Mouse (Mus musculus) stomach, embryonic 14.5 days (tissue): Measurements from ENCODE around the gene Mybph. TPM values are rescaled to one million over a fixed set of nuclear protein-coding genes. Genes with fewer than 3 reads are reported as not detected.

Source experiments
- ATAC-seq: fragments of 200-750 bp; cut with Nextera tagmentation; 2 replicates; pipeline ENCODE4 v1.8.0; 2017; ENCODE audit warnings: low read depth, moderate TSS enrichment; ENCODE audit not compliant: insufficient number of reproducible peaks, insufficient read depth, low FRiP score
- H3K27ac ChIP-seq: fragments of 300-500 bp; sonication (generic); 2 replicates; pipeline ENCODE4 v1.5.1; 2014; ENCODE audit warnings: mild to moderate bottlenecking, low read length, moderate library complexity, mixed read lengths
- H3K27me3 ChIP-seq: fragments of 300-500 bp; sonication (generic); 2 replicates; pipeline ENCODE4 v1.6.1; 2014; ENCODE audit warnings: low read length, control low read depth, mixed read lengths; ENCODE audit not compliant: control insufficient read depth, insufficient read depth
- H3K36me3 ChIP-seq: fragments of 300-500 bp; sonication (generic); 2 replicates; pipeline ENCODE4 v1.6.1; 2014; ENCODE audit warnings: mild to moderate bottlenecking, control low read depth, low read length, moderate library complexity, mixed read lengths; ENCODE audit not compliant: control insufficient read depth, insufficient read depth
- H3K4me1 ChIP-seq: fragments of 300-500 bp; sonication (generic); 2 replicates; pipeline ENCODE4 v1.6.1; 2014; ENCODE audit warnings: low read length, control low read depth, mixed read lengths; ENCODE audit not compliant: control insufficient read depth, insufficient read depth
- H3K4me2 ChIP-seq: fragments of 300-500 bp; sonication (generic); replicated peaks from 2 replicates; pipeline ENCODE4 v1.6.1; 2014; ENCODE audit warnings: low read depth, low read length, control low read depth
- H3K4me3 ChIP-seq: fragments of 300-500 bp; sonication (generic); 2 replicates; pipeline ENCODE4 v1.5.1; 2014; ENCODE audit warnings: low read depth, low read length, control low read depth
- H3K9ac ChIP-seq: fragments of 300-500 bp; sonication (generic); replicated peaks from 2 replicates; pipeline ENCODE4 v1.6.1; 2014; ENCODE audit warnings: low read depth, mild to moderate bottlenecking, control low read depth, low read length, moderate library complexity, mixed read lengths
- H3K9me3 ChIP-seq: fragments of 300-500 bp; sonication (generic); 2 replicates; pipeline ENCODE4 v1.6.1; 2016; ENCODE audit warnings: low read depth, low read length, control low read depth; ENCODE audit not compliant: control insufficient read depth
- WGBS: fragments of 180-500 bp; shearing (Covaris S2); extraction: QIAGEN DNeasy Blood & Tissue Kit; methylation state at CpG from one replicate; pipeline ENCODE4 v1.1.7; 2014; 5-methylcytosine and 5-hydroxymethylcytosine counted together
- polyA plus RNA-seq: library from polyadenylated mRNA; unstranded; fragments of >200 nt; fragmentation: Nextera tagmentation; extraction: Ambion mirVana; gene quantifications from 2 replicates; pipeline ENCODE4 v1.2.1, GENCODE M21; 2014

The Mybph gene
- polyA plus RNA-seq, 1 experiment from 2014 or later = not detected

DNA sequence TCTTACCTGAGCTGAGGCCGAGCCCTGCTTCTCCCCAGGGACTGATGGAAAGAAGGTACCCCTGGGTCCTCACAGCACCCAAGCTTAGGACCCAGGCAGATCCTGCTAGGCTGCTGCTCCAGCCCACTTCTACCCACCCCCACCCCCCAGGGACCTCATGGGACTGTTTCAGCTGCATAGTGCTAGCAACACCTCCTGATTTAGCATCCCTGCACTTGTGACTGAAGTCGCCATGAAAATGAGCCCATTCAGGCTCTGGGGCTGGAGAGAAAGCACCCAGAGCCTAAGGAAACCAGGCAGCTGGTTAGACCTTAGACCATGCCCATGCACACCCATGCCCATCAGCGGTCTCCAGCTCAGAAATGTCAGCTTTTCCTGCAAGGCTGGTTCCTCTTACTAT is 24.7 kb downstream of the Mybph start:
- peaks cover 4% of the 10 kb centered on the region; the same call in 1 of the 2 replicates for H3K4me1 ChIP-seq
- H3K27ac ChIP-seq = no peak overlapping the region
- no peaks in the 10 kb centered on the region for H3K9me3 ChIP-seq
- H3K9ac ChIP-seq = no peak overlapping the region
- H3K4me2 ChIP-seq = no peak overlapping the region
- 73% methylated on average over 3 of the region's 3 CpGs for WGBS
- no peaks in the 10 kb centered on the region for H3K27me3 ChIP-seq
- no peak for ATAC-seq
- H3K36me3 ChIP-seq = no peaks in the 10 kb centered on the region
- H3K4me3 ChIP-seq = no peak overlapping the region

- 85% methylated on average over 5 of the region's 5 CpGs for WGBS
- H3K4me2 ChIP-seq = no peak overlapping the region
- ATAC-seq = no peak
Measured at GRCm38 (mm10) chr1:134219608-134220007, 26.4 kb downstream of the Mybph start.

DNA sequence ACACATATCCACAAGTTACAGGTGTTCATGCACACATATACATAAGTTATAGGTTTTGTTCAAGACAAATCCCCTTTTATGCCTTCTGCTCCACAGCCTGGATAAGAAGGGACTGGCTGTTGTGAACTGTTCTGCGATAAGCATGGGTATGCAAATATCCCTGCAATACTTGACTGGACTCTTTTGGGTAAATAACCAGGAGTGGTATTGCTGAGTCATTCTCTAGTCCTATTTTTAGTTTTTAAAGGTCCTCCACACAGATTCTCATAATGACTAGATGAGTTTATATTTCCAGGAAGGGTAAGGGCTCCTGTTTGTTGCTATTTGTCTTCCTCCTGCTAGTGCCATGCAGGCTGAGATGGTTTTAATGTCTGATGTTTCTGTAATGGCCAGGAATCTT is 27.9 kb downstream of the Mybph start:
- 67% methylated on average over 1 of the region's 1 CpGs for WGBS
- no peaks in the 10 kb centered on the region for H3K9me3 ChIP-seq
- ATAC-seq = no peak
- no peaks in the 10 kb centered on the region for H3K36me3 ChIP-seq
- peaks cover 4% of the 10 kb centered on the region; the same call in 1 of the 2 replicates for H3K4me1 ChIP-seq
- H3K4me3 ChIP-seq = no peak overlapping the region
- no peak overlapping the region for H3K4me2 ChIP-seq
- no peak overlapping the region for H3K9ac ChIP-seq
- H3K27me3 ChIP-seq = no peaks in the 10 kb centered on the region
- H3K27ac ChIP-seq = no peak overlapping the region

More at GRCm38 (mm10) chr1:134219608-134220007, 26.4 kb downstream of the Mybph start:
- H3K36me3 ChIP-seq = no peaks in the 10 kb centered on the region
- H3K4me3 ChIP-seq = no peak overlapping the region
- no peak overlapping the region for H3K9ac ChIP-seq
- no peak overlapping the region for H3K27ac ChIP-seq
- H3K4me1 ChIP-seq = peaks cover 4% of the 10 kb centered on the region; the same call in 1 of the 2 replicates
- no peaks in the 10 kb centered on the region for H3K9me3 ChIP-seq
- H3K27me3 ChIP-seq = no peaks in the 10 kb centered on the region

- H3K36me3 ChIP-seq = no peaks in the 10 kb centered on the region
- no peak overlapping the region for H3K4me2 ChIP-seq
- H3K4me1 ChIP-seq = no peaks in the 10 kb centered on the region
- no peaks in the 10 kb centered on the region for H3K27me3 ChIP-seq
- no peak for ATAC-seq
- no peak overlapping the region for H3K4me3 ChIP-seq
- H3K9ac ChIP-seq = no peak overlapping the region
- H3K9me3 ChIP-seq = no peaks in the 10 kb centered on the region
- H3K27ac ChIP-seq = no peak overlapping the region
- WGBS = 51% methylated on average over 8 of the region's 8 CpGs
Measured at GRCm38 (mm10) chr1:134222122-134223055, 29.1 kb downstream of the Mybph start.

DNA sequence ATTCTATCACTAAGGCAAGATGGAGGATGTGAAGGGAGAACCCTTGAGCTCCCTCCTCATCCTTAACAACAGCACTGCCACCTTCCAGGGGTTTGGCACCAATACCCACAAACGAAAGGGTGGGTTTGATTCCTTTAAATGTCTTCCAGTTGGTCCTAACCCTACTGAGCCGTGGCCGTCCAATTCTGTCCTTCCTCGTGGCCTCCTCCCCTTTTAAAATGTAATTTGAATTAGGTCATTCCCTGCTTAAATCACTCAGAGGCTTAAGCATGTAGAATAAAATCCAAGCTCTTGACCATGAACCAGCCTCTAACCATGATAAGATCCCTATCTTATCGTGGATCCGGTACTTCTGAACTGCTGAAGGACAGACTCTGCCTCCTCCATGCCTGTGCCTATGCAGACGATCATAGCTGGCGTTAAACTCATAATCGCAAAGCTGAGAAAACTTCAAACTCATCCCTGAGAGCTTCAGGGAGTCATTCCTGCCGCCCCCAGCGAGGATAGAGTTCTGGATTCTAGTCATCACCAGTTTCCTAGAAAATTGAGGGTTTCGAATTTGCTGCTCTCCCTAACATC is 31.5 kb downstream of the Mybph start:
- H3K27ac ChIP-seq = no peak overlapping the region
- no peaks in the 10 kb centered on the region for H3K9me3 ChIP-seq
- H3K36me3 ChIP-seq = no peaks in the 10 kb centered on the region
- H3K4me2 ChIP-seq = no peak overlapping the region
- no peak overlapping the region for H3K4me3 ChIP-seq
- no peak for ATAC-seq
- H3K4me1 ChIP-seq = no peaks in the 10 kb centered on the region
- H3K9ac ChIP-seq = no peak overlapping the region
- no peaks in the 10 kb centered on the region for H3K27me3 ChIP-seq
- 88% methylated on average over 12 of the region's 12 CpGs for WGBS

DNA sequence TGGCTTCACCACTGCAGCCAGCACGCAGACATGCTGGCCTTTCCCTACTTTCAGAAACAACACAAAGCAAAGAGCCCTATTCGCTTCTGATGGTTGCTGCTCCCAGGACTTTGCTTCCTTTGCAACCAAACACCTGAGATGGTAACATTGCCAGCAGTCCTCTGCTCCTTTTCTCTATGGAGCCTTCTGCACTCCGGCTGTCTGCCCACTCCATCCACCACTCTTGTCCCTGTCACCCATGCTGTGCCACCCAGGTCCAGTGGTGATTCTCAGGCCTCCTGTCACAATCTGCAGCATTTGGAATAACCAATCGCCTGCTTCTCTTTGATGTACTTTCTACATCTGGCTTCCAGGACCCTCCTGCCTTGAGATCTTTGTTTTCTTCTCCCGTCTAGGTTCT is 32.1 kb downstream of the Mybph start:
- Histone ChIP-seq H3K36me3 (no peaks in the 10 kb centered on the region), H3K27me3 (no peaks in the 10 kb centered on the region), H3K27ac (no peak overlapping the region), H3K9me3 (no peaks in the 10 kb centered on the region), H3K4me2 (no peak overlapping the region), H3K4me1 (no peaks in the 10 kb centered on the region), H3K9ac (no peak overlapping the region), H3K4me3 (no peak overlapping the region)
- ATAC-seq = no peak
- WGBS = 83% methylated on average over 5 of the region's 5 CpGs

DNA sequence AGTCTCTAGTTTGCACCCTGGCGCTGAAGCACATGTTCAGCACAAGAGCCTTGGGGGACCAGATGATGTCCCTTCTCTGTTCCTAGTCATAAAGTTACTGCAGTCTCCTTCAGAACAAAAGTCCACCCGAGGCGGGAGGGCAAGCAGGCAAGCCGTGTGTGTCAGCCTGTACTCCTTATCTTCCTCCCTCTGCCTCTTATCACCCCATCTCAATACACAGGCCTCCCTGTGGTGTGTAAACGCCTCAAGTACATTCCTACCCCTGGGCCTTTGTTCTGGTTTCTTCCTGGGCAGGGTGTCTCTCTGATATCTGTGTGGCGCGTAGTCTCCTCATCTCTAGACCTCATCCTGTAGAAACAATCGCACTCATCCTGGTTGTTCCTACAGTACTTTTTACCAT is 33.5 kb downstream of the Mybph start:
- Histone ChIP-seq H3K27me3 (no peaks in the 10 kb centered on the region), H3K4me2 (no peak overlapping the region), H3K27ac (no peak overlapping the region), H3K4me1 (no peaks in the 10 kb centered on the region), H3K4me3 (no peak overlapping the region), H3K9me3 (no peaks in the 10 kb centered on the region), H3K36me3 (no peaks in the 10 kb centered on the region), H3K9ac (no peak overlapping the region)
- ATAC-seq = no peak
- 65% methylated on average over 8 of the region's 8 CpGs for WGBS

DNA sequence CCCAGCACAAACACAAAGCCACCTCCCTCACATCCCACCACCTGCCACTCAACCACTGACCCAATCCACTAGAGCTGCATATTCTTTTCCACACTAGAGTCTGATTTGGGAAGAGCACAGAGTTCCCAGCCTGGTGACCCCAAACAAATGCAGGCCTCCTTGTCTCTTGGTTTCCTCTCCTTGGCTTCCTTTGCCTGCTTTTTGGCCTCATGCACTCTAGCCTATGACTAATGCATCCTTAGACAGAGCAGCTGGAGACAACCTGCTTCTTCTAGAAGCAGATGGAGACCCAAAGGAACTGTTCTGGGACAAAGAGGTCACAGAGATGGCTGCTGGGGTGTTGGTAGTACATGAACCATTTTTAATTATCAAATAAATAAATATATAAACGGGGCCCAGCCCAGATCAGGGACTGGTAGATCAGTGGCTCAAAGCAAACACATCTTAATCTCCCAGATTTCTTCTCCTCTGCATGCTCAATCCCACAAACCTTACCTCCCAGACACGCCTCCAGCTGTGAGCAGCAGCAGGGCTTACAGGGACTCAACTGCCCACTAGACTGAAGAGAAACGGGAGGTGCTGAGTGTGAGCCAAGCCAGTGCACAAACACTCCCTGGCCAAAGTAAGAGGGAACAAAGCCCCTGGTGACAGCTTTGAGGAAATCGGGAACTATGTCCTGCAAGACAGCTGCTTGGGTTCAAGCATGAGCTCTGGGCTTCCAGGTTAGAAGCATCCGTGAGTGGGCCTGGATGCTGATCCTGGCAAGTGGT is 36.7 kb downstream of the Mybph start:
- Histone ChIP-seq H3K4me3 (no peak overlapping the region), H3K4me1 (peaks cover 8% of the 10 kb centered on the region; the same call in 1 of the 2 replicates), H3K4me2 (no peak overlapping the region), H3K36me3 (no peaks in the 10 kb centered on the region), H3K27ac (no peak overlapping the region), H3K9ac (no peak overlapping the region), H3K9me3 (no peaks in the 10 kb centered on the region), H3K27me3 (peaks cover 18% of the 10 kb centered on the region)
- WGBS = 68% methylated on average over 5 of the region's 5 CpGs
- no peak for ATAC-seq
